ENCODE assay signal across 14 mouse cellular contexts in genomic region chr13:37495272-37495932, GRCm38 (mm10).
"Had no signal": no experiment of that assay in that cellular context is flagged by ENCODE, and none has a peak within 500 bp of the region (broad histone marks: within the 10 kb centered on the region; RNA-seq: fewer than 3 reads in every experiment).

No protein-coding gene starts in this region.

- H3K4me1 ChIP-seq: liver, embryonic 12.5 days; midbrain, embryonic 10.5 days; stomach, embryonic 15.5 days had no signal

- DNase-seq: kidney, adult 8-10 months; kidney, postnatal 25 days; midbrain, embryonic 14.5 days; right cerebral cortex, adult 18-20 months; right cerebral cortex, postnatal 25 days; thymus, postnatal 36 days had no signal

- H3K4me3 ChIP-seq: limb, embryonic 15.5 days; liver, embryonic 12.5 days; midbrain, embryonic 10.5 days; myocyte; neural tube, embryonic 15.5 days; stomach, embryonic 15.5 days had no signal

- H3K4me2 ChIP-seq: limb, embryonic 15.5 days; liver, embryonic 12.5 days; neural tube, embryonic 15.5 days; stomach, embryonic 15.5 days had no signal

- H3K9me3 ChIP-seq: limb, embryonic 15.5 days; liver, embryonic 12.5 days; midbrain, embryonic 10.5 days; neural tube, embryonic 15.5 days; stomach, embryonic 15.5 days had no signal

- H3K27ac ChIP-seq: limb, embryonic 15.5 days; liver, embryonic 12.5 days; midbrain, embryonic 10.5 days; neural tube, embryonic 15.5 days; stomach, embryonic 15.5 days had no signal

- H3K9ac ChIP-seq: limb, embryonic 15.5 days; liver, embryonic 12.5 days; neural tube, embryonic 15.5 days; stomach, embryonic 15.5 days had no signal

- H3K27me3 ChIP-seq: limb, embryonic 15.5 days; liver, embryonic 12.5 days; neural tube, embryonic 15.5 days; stomach, embryonic 15.5 days had no signal

- ATAC-seq: inflammation-experienced regulatory T-cells, adult 6 months; intestine, postnatal 0 days; liver, embryonic 12.5 days had no signal

- H3K36me3 ChIP-seq: limb, embryonic 15.5 days; liver, embryonic 12.5 days; midbrain, embryonic 10.5 days; neural tube, embryonic 15.5 days; stomach, embryonic 15.5 days had no signal
